Mouse (Mus musculus) cerebellum, postnatal 10 days (tissue): Measurements from ENCODE around the gene Zpbp2.

ENCODE experiments used
- DNase-seq, 2 experiments: peaks; one replicate each; pipeline ENCODE4 v3.0.0; 2021; ENCODE audit warnings: mixed read lengths in 2 of 2

Zpbp2 gene

GRCm38 (mm10) chr11:98550975-98551828, at the start of gene Zpbp2:
TSS of gene Zpbp2 (plus strand) at chr11:98551097.
- DNase-seq = peak; percentile 96 to 97

GRCm38 (mm10) chr11:98504926-98505325, 46.0 kb upstream of the Zpbp2 start:
- DNase-seq = no peak

GRCm38 (mm10) chr11:98509434-98509833, 41.5 kb upstream of the Zpbp2 start:
- DNase-seq = peak; percentile 82 to 91

GRCm38 (mm10) chr11:98510125-98510524, 40.8 kb upstream of the Zpbp2 start:
- no peak for DNase-seq

- no peak for DNase-seq
Observed at GRCm38 (mm10) chr11:98512881-98513280, 38.0 kb upstream of the Zpbp2 start.

GRCm38 (mm10) chr11:98513356-98513936, 37.5 kb upstream of the Zpbp2 start:
- no peak for DNase-seq

- DNase-seq = no peak
Observed at GRCm38 (mm10) chr11:98520468-98520867, 30.4 kb upstream of the Zpbp2 start.

- DNase-seq = no peak
Observed at GRCm38 (mm10) chr11:98525140-98525539, 25.8 kb upstream of the Zpbp2 start.

GRCm38 (mm10) chr11:98526824-98527461, 24.0 kb upstream of the Zpbp2 start:
- no peak for DNase-seq

GRCm38 (mm10) chr11:98537480-98538034, 13.3 kb upstream of the Zpbp2 start:
- DNase-seq = no peak

GRCm38 (mm10) chr11:98540319-98540718, 10.6 kb upstream of the Zpbp2 start:
- no peak for DNase-seq

- DNase-seq = no peak
Observed at GRCm38 (mm10) chr11:98542553-98542952, 8.3 kb upstream of the Zpbp2 start.

GRCm38 (mm10) chr11:98543414-98543813, 7.5 kb upstream of the Zpbp2 start:
- DNase-seq = no peak

- DNase-seq = no peak
Observed at GRCm38 (mm10) chr11:98544890-98545677, 5.8 kb upstream of the Zpbp2 start.

- peak; percentile 38 to 50 for DNase-seq
Observed at GRCm38 (mm10) chr11:98545711-98546231, 5.1 kb upstream of the Zpbp2 start, which contains the start of gene Ikzf3. TSS of gene Ikzf3 (minus strand) at chr11:98546031.

GRCm38 (mm10) chr11:98546529-98547307, 4.2 kb upstream of the Zpbp2 start:
- no peak for DNase-seq

GRCm38 (mm10) chr11:98547308-98547693, 3.6 kb upstream of the Zpbp2 start:
- no peak for DNase-seq

GRCm38 (mm10) chr11:98549363-98549762, 1.5 kb upstream of the Zpbp2 start:
- no peak for DNase-seq

GRCm38 (mm10) chr11:98550311-98550974, 454 bp upstream of the Zpbp2 start:
- DNase-seq = no peak

GRCm38 (mm10) chr11:98553966-98554365, 3.1 kb downstream of the Zpbp2 start:
- no peak for DNase-seq
